Mouse (Mus musculus) neural tube, embryonic 15.5 days (tissue): ENCODE data around the gene Zfp697. TPM values are rescaled to one million over a fixed set of nuclear protein-coding genes. Genes with fewer than 3 reads are reported as not detected.
"Not testable (repeated sequence)": the region's sequence is repeated elsewhere in the genome, so short reads cannot be mapped to it uniquely, and the experiment has no call there.

Experiments
- ATAC-seq: fragments of 200-750 bp; cut with Nextera tagmentation; 2 replicates; pipeline ENCODE4 v1.8.0; 2017; ENCODE audit warnings: mild to moderate bottlenecking, moderate TSS enrichment, moderate library complexity; ENCODE audit not compliant: low FRiP score
- H3K27ac ChIP-seq: fragments of 300-500 bp; sonication (generic); replicated peaks from 2 replicates; pipeline ENCODE4 v1.5.1; 2015; ENCODE audit warnings: mild to moderate bottlenecking, inconsistent platforms
- H3K27me3 ChIP-seq: fragments of 300-500 bp; sonication (generic); replicated peaks from 2 replicates; pipeline ENCODE4 v1.6.1; 2015; ENCODE audit warnings: inconsistent platforms
- H3K36me3 ChIP-seq: fragments of 300-500 bp; sonication (generic); 2 replicates; pipeline ENCODE4 v1.6.1; 2015; ENCODE audit warnings: inconsistent platforms
- H3K4me1 ChIP-seq: fragments of 300-500 bp; sonication (generic); 2 replicates; pipeline ENCODE4 v1.6.1; 2015; ENCODE audit warnings: inconsistent platforms
- H3K4me2 ChIP-seq: fragments of 300-500 bp; sonication (generic); 2 replicates; pipeline ENCODE4 v1.6.1; 2015; ENCODE audit warnings: inconsistent platforms, mild to moderate bottlenecking, moderate library complexity
- H3K4me3 ChIP-seq: fragments of 300-500 bp; sonication (generic); replicated peaks from 2 replicates; pipeline ENCODE4 v1.5.1; 2015; ENCODE audit warnings: mild to moderate bottlenecking, inconsistent platforms
- H3K9ac ChIP-seq: fragments of 300-500 bp; sonication (generic); replicated peaks from 2 replicates; pipeline ENCODE4 v1.6.1; 2015; ENCODE audit warnings: mild to moderate bottlenecking, inconsistent platforms
- H3K9me3 ChIP-seq: fragments of 300-500 bp; sonication (generic); replicated peaks from 2 replicates; pipeline ENCODE4 v1.6.1; 2016; ENCODE audit warnings: inconsistent platforms
- WGBS: fragments of 180-500 bp; shearing (Covaris S2); methylation state at CpG from one replicate; pipeline ENCODE4 v1.1.7; 2015; ENCODE audit warnings: mixed read lengths; 5-methylcytosine and 5-hydroxymethylcytosine counted together
- polyA plus RNA-seq: library from polyadenylated mRNA; unstranded; fragments of >200 nt; fragmentation: Nextera tagmentation; extraction: Ambion mirVana; gene quantifications from 2 replicates; pipeline ENCODE4 v1.2.1, GENCODE M21; 2015

Zfp697 gene
- polyA plus RNA-seq, 1 experiment from 2014 or later: 17.0 TPM

DNA sequence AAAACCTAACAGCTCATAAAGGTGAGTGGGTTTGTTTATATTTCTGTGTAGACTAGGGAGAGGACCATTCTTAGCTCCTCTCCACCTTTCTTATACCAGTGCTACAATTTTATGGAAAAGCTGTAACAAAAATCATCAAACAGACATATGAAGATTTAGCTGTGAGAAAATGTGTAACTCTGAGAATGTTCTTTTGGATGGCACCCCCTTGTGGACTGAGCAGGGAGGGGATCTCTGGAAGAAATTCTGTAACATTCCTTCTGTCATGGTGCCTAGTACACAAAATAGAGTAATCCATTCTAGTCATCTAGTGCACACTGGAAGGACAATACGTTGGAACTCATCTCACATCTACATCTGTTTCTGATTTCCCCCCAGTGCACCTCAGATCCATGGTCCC, 358.8 kb downstream of the Zfp697 start:
- WGBS: 64% methylated on average over 1 of the region's 1 CpGs
- H3K9me3 ChIP-seq, H3K9ac ChIP-seq, H3K4me1 ChIP-seq, H3K27me3 ChIP-seq, H3K27ac ChIP-seq, H3K4me2 ChIP-seq, H3K36me3 ChIP-seq, H3K4me3 ChIP-seq, ATAC-seq: not testable (repeated sequence)

DNA sequence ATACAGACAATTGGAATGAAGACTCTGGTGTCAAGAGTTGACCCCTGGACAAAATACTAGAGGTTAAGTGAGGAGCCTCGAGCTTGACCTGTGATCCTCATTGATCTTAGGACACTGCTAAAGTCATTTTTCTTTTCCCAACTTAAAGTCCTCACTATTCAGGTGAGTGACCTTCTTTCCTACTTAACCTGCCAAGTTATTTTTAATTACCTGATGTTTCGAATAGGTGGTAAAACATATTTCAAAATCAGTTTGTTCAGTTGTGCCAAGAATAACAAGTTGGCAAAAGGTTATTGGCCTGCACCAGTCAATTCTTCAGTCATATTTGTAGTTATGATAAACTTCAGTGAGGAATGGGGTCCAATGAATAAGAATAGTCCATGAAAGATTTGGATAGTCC, 369.9 kb downstream of the Zfp697 start:
- Histone ChIP-seq H3K9ac (no peak overlapping the region), H3K27me3 (no peaks in the 10 kb centered on the region), H3K4me3 (no peak overlapping the region), H3K36me3 (no peaks in the 10 kb centered on the region), H3K4me2 (no peak overlapping the region), H3K4me1 (no peaks in the 10 kb centered on the region), H3K27ac (no peak overlapping the region), H3K9me3 (no peaks in the 10 kb centered on the region)
- WGBS: 81% methylated on average over 2 of the region's 2 CpGs
- no peak for ATAC-seq

DNA sequence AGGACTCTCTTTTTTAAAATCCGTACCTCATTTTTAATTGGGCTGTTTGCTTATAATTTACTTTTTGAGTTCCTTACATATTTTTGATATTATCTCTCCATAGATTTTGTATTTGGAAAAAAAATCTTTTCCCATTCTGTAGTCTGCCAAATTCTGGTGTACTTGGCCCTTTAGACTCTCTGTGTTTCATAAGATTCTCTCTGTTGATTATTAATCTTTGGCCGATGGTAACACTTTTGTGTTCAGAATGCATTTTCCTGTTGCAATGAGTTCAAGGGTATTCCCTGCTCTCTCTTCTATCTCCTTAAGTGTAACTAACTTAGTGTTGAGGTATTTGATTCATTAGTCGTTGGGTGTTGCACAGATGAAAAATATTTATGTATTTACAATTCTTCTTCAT, 374.6 kb downstream of the Zfp697 start:
- H3K9ac ChIP-seq: no peak overlapping the region
- no peak for ATAC-seq
- no peak overlapping the region for H3K27ac ChIP-seq
- H3K27me3 ChIP-seq: no peaks in the 10 kb centered on the region
- no peak overlapping the region for H3K4me3 ChIP-seq
- H3K4me2 ChIP-seq: no peak overlapping the region
- no peaks in the 10 kb centered on the region for H3K9me3 ChIP-seq
- H3K36me3 ChIP-seq: no peaks in the 10 kb centered on the region
- 89% methylated on average over 3 of the region's 3 CpGs for WGBS
- H3K4me1 ChIP-seq: no peaks in the 10 kb centered on the region

- Histone ChIP-seq H3K4me2 (no peak overlapping the region), H3K9me3 (no peaks in the 10 kb centered on the region), H3K4me3 (no peak overlapping the region), H3K27ac (no peak overlapping the region), H3K36me3 (no peaks in the 10 kb centered on the region), H3K9ac (no peak overlapping the region), H3K27me3 (no peaks in the 10 kb centered on the region), H3K4me1 (no peaks in the 10 kb centered on the region)
- no peak for ATAC-seq
Observed at GRCm38 (mm10) chr3:98764155-98764554, 381.9 kb downstream of the Zfp697 start.

DNA sequence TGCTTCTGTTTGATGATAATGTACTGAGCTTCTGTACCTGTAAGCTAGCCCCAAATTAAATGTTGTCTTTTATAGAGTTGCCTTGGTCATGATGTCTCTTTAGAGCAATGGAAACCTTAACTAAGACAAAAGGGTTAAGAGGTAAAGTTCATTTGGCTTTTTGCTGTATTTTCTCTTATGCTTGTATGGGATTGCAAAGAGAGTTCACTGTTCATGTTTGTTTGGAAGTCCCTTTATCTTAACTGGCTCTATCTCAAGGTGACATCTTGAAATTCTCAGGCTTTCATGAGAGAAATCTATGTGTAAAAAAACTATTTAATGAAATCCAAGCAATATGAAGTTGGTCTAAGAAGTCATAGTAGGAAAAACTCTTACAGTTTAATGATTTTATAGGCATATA, 398.7 kb downstream of the Zfp697 start:
- no peak overlapping the region for H3K4me2 ChIP-seq
- no peaks in the 10 kb centered on the region for H3K4me1 ChIP-seq
- no peak overlapping the region for H3K9ac ChIP-seq
- H3K36me3 ChIP-seq: no peaks in the 10 kb centered on the region
- no peaks in the 10 kb centered on the region for H3K9me3 ChIP-seq
- no peak overlapping the region for H3K27ac ChIP-seq
- no peak for ATAC-seq
- no peaks in the 10 kb centered on the region for H3K27me3 ChIP-seq
- no peak overlapping the region for H3K4me3 ChIP-seq

GRCm38 (mm10) chr3:98782181-98782868, 400.1 kb downstream of the Zfp697 start:
- no peak overlapping the region for H3K9ac ChIP-seq
- ATAC-seq: no peak
- no peaks in the 10 kb centered on the region for H3K4me1 ChIP-seq
- no peak overlapping the region for H3K4me2 ChIP-seq
- H3K36me3 ChIP-seq: no peaks in the 10 kb centered on the region
- H3K27me3 ChIP-seq: no peaks in the 10 kb centered on the region
- H3K27ac ChIP-seq: no peak overlapping the region
- no peaks in the 10 kb centered on the region for H3K9me3 ChIP-seq
- H3K4me3 ChIP-seq: no peak overlapping the region

DNA sequence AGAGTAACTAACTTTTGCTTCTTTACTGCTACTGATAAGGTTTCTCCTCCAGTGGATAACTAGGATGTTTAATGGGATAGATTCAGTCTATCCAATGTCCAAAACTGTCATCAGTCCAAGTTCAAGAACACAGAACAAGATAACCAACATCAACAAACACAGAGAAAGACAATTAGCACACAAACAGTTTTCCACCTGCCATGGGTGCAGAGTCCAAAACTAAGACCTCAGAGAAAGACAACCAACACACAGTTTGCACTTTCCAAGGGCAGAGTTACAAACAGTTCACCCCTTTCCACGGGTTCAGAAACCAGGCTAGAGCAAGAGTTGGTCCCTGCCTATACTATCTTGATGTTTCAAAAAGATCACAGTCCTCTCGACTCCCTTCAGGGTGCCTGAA, 404.3 kb downstream of the Zfp697 start:
- Histone ChIP-seq H3K4me2 (no peak overlapping the region), H3K4me1 (no peaks in the 10 kb centered on the region), H3K27me3 (no peaks in the 10 kb centered on the region), H3K27ac (no peak overlapping the region), H3K4me3 (no peak overlapping the region), H3K9me3 (no peaks in the 10 kb centered on the region), H3K36me3 (no peaks in the 10 kb centered on the region), H3K9ac (no peak overlapping the region)
- WGBS: 63% methylated on average over 2 of the region's 2 CpGs
- ATAC-seq: no peak

Other genes starting within 250 kb of the Zfp697 start
- not detected in 2 replicates for gene Adam30, start 221.8 kb upstream of the Zfp697 start, polyA plus RNA-seq
- gene Reg4, start 160.3 kb upstream of the Zfp697 start, polyA plus RNA-seq: 0.47 TPM in 1 of 2 replicates, not detected in the other
- gene Hmgcs2, start 102.0 kb upstream of the Zfp697 start, polyA plus RNA-seq: 15.3 and 17.7 TPM in 2 replicates
- gene Phgdh, start 42.5 kb upstream of the Zfp697 start, polyA plus RNA-seq: 156 and 225 TPM in 2 replicates
- not detected in 2 replicates for gene Gm4450, start 74.7 kb downstream of the Zfp697 start, polyA plus RNA-seq
- gene Hsd3b4, start 128.1 kb downstream of the Zfp697 start, polyA plus RNA-seq: not detected in 2 replicates
- gene Gm10681, start 206.3 kb downstream of the Zfp697 start, polyA plus RNA-seq: 0.12 TPM in 1 of 2 replicates, not detected in the other
- gene Hsd3b5, start 247.8 kb downstream of the Zfp697 start, polyA plus RNA-seq: not detected in 2 replicates